Mouse (Mus musculus) liver (tissue): Measurements from ENCODE around the gene Plpp6.
A peak's percentile ranks its signal among the peaks of the same experiment; 100 is the strongest.
"Not testable (repeated sequence)": the region's sequence is repeated elsewhere in the genome, so short reads cannot be mapped to it uniquely, and the experiment has no call there.

Experiments used
- DNase-seq: peaks from one replicate; pipeline ENCODE4 v3.0.0-alpha.2; 2020; ENCODE audit warnings: mixed read lengths

The Plpp6 gene

GRCm38 (mm10) chr19:28989515-28989914 is 25.8 kb downstream of the Plpp6 start:
- DNase-seq = no peak

GRCm38 (mm10) chr19:28990194-28990589 is 26.4 kb downstream of the Plpp6 start, which contains the start of gene Cdc37l1:
Gene Cdc37l1 (plus strand): TSS chr19:28990352.
- DNase-seq = peak; percentile 98

- peak; percentile 35 for DNase-seq
Observed at GRCm38 (mm10) chr19:28990590-28991221, 27.0 kb downstream of the Plpp6 start.

- DNase-seq = no peak
Observed at GRCm38 (mm10) chr19:28991391-28991790, 27.6 kb downstream of the Plpp6 start.

- no peak for DNase-seq
Observed at GRCm38 (mm10) chr19:28994870-28995269, 31.1 kb downstream of the Plpp6 start.

GRCm38 (mm10) chr19:28995366-28995765 is 31.6 kb downstream of the Plpp6 start:
- no peak for DNase-seq

- DNase-seq = no peak
Observed at GRCm38 (mm10) chr19:28997976-28998630, 34.4 kb downstream of the Plpp6 start.

- not testable (repeated sequence) for DNase-seq
Observed at GRCm38 (mm10) chr19:29000321-29000720, 36.6 kb downstream of the Plpp6 start.

GRCm38 (mm10) chr19:29008069-29008706 is 44.4 kb downstream of the Plpp6 start:
- no peak for DNase-seq

- DNase-seq = no peak
Observed at GRCm38 (mm10) chr19:29009046-29009445, 45.3 kb downstream of the Plpp6 start.

- DNase-seq = no peak
Observed at GRCm38 (mm10) chr19:29011355-29011990, 47.7 kb downstream of the Plpp6 start.

- DNase-seq = no peak
Observed at GRCm38 (mm10) chr19:29014466-29015055, 50.8 kb downstream of the Plpp6 start.

- DNase-seq = no peak
Observed at GRCm38 (mm10) chr19:29015410-29016203, 51.9 kb downstream of the Plpp6 start.

GRCm38 (mm10) chr19:29016204-29016765 is 52.5 kb downstream of the Plpp6 start:
- DNase-seq = no peak
